Mouse (Mus musculus): ENCODE results near the gene Tenm3. TPM values are rescaled to one million over a fixed set of nuclear protein-coding genes. Genes with fewer than 3 reads are reported as not detected.

Gene Tenm3
- total RNA-seq, 4 experiments from 2014 or later = 71.0 to 86.4 (median 79.6) TPM

DNA sequence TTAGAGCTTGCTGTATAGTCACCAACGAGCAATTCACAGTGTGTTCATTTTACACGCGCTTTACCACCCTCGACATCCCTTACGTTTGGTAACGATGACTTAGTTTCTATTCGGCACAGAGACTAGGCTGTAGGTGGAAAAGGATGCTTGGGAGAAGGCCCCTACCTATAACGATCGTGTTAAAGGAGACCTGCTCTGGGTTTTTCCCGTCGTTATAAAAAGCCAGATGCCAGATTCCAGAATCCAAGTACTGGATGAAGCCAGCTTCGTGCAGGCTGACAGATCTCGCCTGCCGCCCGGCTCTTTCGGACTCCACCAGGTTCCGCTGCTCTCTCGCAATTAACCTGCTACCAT lies 500.7 kb downstream of the Tenm3 start:
- DNase-seq (ENCODE audit: low spot score in 2 of 2) = no peak

DNA sequence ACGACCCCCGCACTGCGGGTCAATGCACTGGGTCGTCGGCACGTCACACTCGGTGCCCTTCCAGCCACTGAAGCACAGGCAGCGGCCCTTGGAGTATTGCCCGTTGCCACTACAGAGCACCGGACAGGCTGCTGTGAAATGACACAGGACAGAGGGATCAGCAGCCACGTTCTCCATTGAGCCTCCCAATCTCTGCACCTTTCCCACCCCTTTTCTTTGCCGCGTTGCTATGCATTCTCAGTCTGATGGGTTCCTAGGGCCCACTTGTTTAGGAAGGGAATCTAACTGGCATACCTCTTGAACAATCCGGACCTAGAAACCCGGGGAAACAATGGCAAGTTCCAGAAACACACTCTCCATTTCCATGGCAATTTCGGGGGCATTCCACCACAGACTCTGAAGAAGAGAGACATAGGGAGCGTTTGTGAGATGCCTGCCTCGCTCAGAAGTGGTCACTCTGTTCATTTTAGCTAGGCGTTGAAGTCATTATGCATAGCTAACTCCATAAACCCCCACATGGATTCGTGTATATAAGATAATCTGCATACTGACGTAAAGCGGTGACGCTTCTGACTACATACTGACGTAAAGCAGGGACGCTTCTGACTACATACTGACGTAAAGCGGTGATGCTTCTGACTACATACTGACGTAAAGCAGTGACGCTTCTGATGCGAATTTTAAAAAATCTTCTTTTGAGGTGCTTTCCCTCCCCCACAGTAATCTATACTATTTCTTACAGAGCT lies 501.3 kb downstream of the Tenm3 start:
- DNase-seq (ENCODE audit: low spot score in 2 of 2) = no peak

DNA sequence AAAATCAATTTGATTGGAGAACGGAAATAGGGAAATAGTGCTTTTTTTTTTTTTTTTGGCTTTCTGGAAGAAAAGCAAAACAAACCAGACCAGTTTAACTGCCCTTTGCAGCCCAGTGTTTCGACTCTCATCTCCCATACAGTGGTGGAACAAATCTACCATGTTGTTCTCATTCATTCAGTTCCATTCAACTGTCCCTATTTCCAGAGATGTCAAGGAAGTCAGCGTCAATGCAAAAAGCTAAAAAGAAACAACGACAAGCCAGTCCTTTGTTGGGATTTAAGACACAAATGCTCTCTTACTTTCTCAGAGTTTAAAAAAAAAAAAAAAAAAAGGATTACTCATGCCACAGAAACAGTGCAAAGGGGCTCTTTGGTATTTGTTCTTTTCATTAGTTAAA lies 502.1 kb downstream of the Tenm3 start:
- no peak for DNase-seq (ENCODE audit: low spot score in 2 of 2)

DNA sequence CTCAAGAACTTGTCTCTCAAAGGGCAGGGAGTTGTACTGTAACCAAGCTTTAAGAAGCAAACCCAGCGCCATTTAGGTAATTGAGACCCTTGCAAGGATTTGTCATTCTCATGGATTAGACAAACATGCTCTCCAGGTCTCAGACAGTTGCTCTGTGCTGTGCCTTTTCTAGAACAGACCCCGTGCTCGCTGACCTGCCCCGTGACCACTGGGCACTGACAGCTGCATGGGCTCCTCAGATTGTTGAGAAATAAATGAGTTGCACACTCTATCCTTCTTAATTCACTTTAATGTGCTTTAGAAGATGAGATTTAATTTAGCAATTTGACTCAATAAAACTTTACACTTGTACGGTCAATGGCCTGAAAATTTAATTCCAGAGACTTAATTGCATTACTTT lies 502.5 kb downstream of the Tenm3 start:
- DNase-seq (ENCODE audit: low spot score in 2 of 2) = no peak

DNA sequence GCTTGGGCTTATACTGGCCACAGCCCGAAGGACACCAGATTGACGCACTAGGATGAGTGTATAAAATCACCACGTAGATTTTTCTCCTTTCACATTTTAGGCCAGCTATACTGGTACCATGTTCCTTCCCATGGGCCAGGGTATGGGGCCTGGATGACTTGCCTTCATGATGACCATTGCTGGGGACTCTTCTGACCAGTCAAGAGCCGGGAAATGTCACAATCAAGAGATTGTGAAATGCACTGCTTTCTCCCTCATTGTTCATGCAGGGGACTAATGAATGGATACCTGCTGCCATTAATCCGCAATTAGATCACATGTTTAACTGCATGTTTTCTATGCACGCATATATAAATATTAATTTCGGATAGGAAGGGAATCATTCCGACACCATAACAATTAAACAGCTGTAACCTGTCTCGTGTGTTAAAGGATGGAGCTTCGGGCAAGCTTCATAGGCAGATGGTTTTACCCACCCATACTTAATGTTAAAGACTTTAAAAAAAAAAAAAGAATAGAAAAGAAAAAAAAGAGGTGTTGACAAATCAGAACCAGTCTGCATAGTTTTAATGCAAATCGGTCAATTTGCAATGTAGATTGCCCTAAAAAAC lies 521.0 kb downstream of the Tenm3 start:
- no peak for DNase-seq (ENCODE audit: low spot score in 2 of 2)

DNA sequence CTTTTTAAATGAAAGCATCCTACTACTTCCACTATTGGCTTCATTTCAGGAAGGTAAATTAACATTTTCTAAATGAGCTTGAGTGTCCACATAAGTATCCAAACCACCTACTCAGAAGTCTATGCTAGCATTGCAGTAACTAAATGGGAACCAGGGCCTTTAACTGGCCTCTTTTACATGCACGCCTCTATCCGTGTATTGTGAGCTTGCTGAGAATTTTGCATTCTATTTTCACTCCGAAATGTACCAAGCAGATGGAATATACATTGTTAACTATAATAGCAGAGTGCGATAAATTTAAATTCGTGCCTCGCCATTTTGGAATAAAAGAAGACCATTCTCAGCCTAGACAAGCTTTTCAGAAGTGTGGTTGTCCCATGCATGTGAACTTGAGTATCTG lies 521.5 kb downstream of the Tenm3 start:
- DNase-seq (ENCODE audit: low spot score in 2 of 2) = no peak

DNA sequence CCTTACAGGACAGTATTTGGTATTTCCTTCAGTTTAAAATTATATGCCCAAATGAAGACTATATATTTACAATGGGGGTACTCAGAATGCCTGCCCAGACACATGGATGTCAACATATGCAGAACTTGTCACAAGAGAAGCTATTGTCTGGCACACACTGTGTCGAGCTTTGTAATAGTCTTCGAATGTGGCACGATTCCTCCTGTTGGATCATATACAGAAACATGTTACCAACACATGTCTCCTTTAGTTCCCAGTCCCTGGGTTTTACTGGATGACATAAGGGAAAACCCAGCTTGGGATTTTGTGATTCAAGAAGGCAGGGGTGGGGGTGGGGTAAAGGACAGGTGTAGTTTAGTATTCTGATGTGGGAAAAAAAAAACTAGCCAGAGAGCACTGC lies 524.1 kb downstream of the Tenm3 start:
- DNase-seq (ENCODE audit: low spot score in 2 of 2) = no peak

DNA sequence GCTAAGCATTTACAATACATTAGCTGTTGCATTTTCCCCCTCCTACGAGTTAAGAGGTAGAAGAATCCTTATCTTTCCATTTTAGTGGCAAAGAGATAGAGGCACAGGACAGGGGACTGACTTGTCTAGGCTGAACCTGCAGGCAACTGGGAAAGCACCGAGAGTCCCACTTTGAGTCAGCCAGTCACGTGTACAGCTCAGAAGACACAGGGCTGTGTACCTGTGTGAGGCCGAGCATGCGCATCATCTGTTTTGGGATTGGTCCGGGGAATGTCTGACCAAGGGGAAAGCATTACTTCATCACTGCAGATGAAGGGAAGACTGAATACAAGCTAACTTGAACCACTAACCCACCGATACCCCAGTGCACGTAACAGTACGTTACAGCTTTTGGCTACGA lies 526.3 kb downstream of the Tenm3 start:
- DNase-seq (ENCODE audit: low spot score in 2 of 2) = no peak

DNA sequence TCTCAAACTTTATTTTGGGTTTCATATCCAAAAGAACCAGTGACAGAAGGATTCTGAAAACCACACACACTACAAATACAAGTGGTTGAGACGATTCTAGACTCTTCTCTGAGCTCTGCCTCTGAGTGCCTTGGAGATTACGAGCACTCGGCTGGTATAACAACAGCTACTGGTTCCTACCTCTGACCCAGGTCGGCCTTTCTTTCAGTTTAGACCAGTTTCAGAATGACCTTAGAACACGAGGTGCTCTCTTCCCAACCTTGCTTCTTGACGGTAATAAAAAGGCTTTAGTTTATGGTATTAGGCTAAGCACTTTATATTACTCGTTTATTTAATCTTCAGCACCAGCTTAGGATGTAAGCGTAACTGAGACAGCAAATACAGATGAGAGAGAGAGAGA lies 528.1 kb downstream of the Tenm3 start:
- no peak for DNase-seq (ENCODE audit: low spot score in 2 of 2)

DNA sequence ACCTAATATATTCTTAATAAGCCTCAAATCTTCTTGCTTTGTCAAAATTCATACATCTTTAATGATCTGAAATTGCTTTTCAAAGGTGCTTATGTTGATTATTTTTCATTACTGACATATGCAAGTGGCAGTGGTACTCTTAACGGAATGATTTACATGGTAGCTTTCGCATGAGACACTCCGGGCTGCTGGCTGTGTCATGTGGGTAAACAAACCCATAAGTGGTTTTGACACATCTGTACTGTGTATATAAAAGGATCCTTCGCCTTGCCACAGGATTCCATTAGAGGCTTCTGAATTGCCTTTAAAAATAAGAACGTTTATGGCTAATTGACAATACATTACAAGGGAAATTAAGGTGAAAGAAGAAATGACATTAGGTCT lies 529.8 kb downstream of the Tenm3 start:
- no peak for DNase-seq (ENCODE audit: low spot score in 2 of 2)

DNA sequence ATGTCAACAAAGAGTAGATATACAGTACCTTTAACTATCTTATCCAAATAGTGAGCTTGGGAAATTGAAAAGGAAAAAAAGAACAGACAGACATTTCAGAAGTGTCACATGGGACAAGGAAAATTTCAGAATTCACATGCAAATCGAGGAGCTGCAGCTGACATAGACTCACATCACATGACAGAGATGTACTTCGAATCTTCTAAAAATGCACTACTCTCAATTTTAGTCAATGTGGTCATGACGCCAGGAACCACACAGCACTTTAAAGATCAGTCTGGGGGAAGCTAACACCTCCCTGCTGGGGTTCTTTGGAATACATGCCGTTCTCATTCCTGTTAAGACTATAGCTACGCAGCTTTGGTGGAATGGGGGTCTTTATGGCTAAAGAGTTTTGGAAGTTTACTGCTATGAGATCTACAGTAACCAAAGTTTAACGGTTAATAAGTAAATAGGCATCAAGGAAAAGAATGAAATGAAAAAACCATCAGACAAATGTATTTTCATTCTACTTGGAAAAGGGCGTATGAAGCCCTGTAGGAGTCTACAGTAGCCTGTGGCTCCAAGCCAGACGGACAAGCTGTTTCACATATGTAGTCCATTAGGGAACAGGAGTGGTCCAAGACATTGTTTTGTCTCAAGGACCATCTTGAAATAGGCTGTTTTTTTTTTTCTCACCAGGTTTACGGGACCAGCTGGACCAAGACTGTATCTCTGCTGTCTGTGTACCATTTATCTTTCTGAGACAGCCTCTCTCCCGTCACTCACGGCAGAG lies 530.4 kb downstream of the Tenm3 start:
- peak in 1 of 2 experiments; percentile 33 for DNase-seq (ENCODE audit: low spot score in 2 of 2)

DNA sequence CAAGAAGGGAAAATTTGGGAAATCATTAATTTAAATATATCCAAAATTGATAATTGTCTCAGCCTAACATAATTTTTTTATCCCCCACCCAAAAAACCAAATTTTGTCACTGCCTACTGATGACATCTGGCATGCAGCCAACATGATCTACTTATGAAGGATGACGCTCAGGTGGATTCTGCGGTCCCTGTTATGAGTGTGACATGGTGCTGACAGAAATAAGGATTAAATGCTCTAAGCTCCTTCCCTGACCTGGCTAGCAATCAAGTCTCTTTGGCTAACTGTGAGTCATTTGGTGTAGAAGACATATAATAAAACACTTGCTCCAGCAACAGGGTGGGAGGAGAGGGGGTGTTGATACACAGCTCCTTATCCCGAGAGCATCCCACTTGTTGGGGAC lies 532.0 kb downstream of the Tenm3 start:
- DNase-seq (ENCODE audit: low spot score in 2 of 2) = no peak

DNA sequence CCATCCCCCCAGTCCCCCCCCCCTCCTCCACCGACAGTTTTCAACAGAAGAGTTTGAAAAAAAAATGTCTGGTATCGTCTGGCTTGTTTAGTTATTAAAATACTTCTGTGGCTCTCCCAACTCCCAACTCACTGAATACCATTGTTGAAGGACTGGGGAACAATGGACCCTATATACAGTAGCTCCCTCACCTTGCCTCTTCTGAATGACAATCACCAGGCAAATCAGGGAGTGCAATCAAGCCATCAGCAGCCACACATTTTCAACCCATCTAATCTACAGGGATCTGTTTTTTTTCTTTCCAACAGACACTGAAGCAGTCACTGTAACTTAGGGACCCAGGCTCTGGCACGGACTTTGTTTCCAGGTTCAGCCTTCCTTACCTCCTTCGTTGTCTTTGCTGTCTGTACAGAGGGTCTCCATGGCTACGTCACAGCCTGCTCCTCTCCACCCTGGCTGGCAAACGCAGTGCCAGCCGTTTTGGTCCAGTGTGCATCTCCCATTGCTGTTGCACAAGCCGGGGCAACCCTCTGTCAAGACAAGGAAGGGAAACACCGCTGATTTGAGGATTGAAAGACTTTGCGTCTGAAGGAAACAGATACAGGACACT lies 533.4 kb downstream of the Tenm3 start:
- DNase-seq (ENCODE audit: low spot score in 2 of 2) = no peak

DNA sequence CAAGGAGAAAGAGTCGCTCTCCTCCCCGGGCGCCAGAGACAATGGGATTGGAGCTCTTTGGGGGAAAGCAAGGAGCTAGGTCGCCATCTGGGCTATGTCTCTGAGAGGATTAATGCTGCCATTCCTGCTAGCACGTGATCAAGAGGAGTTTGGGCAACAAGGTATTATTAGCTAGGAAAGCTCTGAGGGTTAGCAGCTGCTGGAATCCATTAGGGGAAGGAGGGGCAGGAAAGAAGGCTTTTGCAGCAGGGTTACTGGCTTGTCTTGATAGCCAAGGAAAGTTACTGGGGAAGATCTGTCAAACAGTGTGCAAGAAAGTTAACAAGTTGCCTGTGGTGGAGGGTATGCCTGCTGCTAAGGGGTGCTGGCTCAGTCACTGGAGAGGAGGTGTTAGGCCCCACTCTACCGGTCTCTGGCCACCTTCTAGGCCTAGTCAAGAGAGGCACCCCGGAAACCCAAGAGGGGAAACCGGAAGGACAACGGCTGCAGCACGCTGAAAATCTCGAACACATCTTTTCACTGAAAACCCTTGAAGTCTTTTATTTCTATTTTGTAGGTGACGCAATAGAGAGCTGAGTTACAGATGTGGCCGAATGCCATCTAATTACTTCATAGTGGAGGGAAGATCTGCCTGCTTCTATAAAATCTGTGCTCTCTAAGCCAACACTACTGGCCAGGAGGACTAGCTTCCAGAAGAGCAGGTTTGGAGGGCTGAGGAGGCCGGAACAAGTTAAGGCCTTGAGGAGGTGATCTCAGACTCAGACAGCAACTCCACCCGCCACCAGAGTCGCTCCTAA lies 534.4 kb downstream of the Tenm3 start:
- DNase-seq (ENCODE audit: low spot score in 2 of 2) = no peak

DNA sequence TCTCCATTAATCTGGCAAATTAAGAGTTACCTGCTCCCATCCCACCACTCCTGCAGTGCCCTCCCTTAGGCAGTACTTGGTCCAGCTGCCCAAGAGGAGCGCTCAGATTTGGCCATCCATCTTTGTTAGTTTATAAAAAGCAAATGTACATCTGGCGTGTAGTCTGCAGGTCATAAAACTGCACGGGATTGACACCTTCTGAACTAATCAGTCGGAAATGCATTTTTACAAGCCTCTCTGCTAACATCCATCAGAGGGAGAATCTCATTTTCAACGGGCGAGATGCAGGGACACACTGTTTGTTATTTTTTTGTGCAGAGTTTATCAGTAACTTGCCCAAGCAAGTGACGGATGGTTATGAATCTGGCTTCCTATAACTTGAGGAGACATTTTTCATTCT lies 539.5 kb downstream of the Tenm3 start:
- no peak for DNase-seq (ENCODE audit: low spot score in 2 of 2)

DNA sequence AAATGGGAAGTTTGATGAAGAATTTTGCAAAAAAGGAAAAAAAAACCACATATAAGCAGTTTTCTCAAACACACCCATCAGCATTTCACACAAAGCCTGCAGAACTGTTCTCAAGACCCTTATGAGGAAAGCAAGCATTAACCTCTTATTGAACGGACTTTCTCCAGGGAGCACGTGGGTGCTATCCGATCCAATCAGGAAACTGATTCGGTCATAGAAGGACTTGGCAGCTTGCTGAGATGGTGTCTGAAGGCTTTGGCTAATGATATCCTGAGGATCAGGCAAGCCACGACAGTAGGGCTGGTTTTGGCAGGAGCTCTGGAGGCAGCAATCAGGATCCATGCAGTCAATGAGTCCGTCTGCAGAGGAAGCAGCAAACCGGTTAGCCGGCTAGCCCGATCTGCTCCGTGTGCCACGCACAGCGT lies 543.1 kb downstream of the Tenm3 start:
- DNase-seq (ENCODE audit: low spot score in 2 of 2) = no peak

DNA sequence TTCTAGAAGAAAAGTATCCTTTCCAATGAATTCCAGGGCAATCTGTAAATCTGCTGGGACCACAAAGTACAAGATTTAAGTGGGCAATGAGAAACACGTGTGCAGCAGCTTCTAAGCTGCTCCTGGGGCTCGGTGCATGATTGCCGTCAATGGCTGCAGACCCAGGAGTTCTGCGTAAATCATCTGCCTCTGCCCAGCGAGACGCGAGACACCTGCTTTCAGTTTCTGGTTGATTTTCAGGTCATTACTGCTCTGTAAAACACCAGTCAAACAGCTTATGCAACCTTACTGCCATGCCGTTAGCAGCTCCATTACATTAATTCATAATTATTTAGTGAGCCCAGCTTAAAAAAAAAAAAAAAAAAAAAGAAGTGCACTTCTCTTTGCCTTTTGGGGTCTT lies 543.7 kb downstream of the Tenm3 start:
- no peak for DNase-seq (ENCODE audit: low spot score in 2 of 2)

DNA sequence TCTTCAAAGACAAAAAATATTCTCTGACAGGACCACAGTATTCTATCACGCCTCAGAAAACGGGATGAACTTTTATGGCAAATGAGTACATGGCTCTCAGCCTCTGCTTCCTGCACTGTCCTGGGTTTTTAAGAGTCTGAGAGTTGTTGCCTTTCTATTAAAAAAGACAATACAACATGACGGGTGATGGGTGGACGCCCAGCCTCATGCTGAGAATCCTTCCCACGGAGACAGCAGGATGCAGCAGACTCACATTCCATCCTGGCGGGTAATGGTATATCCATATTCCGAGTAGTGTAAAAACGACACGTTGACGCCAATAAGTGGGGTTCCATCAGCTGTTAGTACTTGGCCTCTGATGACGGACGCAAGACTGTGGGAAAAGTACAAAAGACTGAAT lies 544.4 kb downstream of the Tenm3 start:
- DNase-seq (ENCODE audit: low spot score in 2 of 2) = no peak

DNA sequence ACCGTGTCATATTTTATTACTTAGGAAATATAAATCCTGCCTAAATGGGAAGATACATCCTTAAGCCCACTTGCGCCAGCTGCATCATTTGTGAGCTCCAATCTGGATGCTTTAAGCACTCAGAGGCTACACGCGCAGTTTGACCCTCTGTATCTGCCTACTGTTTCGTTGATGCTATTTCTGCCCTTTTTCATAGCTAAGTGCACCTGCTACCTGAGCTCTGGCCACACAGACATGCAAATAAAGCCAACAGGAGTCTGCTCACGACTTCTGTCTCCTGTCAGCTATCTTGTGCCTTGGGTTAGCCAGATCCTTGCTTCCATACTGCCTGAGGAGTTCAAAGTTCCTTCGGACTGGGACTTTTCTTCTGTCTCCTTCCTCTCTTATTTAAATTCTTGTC lies 547.4 kb downstream of the Tenm3 start:
- no peak for DNase-seq (ENCODE audit: low spot score in 2 of 2)

DNA sequence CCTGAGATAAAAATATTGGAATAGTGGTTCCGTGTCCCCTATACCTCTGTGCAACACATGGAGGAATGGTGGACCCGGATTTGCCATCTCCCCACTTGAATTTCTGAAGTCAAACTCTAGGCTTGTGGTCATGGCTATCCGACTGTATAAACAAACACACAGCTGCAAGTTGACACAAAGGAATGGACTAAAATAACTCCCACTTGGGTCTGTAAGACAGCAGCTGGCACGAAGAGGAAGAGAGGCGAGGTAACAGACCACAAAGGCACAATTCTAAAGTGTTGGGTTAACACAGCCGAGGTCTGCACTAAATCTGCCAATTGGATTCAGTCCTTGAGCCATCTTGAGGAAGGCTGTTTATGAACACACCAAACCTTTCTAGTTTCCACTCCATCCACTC lies 548.2 kb downstream of the Tenm3 start:
- DNase-seq (ENCODE audit: low spot score in 2 of 2) = no peak

DNA sequence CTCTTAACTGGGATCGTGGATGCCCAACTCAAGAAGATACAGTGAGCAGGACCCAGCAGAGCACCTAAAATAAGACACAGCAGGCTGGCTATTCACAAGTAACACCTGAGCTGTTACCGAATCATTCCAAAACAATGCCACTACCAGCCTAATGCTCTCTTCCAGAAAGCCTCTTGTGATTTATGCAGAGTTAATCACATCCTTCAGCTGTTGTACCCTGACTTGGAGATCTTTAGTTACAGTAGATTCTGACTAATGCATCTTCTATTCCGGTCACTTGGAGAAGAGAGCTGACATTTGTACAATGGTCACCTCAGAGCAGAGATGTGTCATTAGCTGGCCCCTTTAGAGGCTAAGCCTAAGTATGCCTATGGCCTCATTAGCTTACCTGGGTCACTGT lies 550.0 kb downstream of the Tenm3 start:
- no peak for DNase-seq (ENCODE audit: low spot score in 2 of 2)

DNA sequence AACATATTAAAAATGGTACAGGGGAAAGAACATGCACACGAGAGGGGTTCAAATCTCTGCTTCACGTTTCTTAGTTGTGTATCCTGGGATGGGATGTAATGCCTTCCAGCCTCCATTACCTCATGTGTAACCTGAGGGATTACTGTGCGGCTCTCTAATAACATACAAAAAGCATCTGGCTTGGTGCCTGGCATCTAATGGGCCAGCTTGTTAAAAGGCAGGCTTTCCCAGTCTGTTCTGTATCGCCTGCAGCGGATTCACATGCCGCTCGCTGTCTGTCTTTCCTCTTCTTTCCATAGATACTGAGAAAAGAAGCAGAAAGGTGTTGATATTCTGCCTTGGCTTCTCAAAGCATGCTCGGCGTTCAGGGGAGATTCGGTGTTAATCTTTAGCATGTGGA lies 558.3 kb downstream of the Tenm3 start:
- DNase-seq (ENCODE audit: low spot score in 2 of 2) = no peak

Measured in left cerebral cortex, adult 8-10 months (tissue).